Mouse (Mus musculus) neural tube, embryonic 14.5 days (tissue): Measurements from ENCODE around the gene Lexm. TPM values are rescaled to one million over a fixed set of nuclear protein-coding genes. Genes with fewer than 3 reads are reported as not detected.

Experiments used
- ATAC-seq: fragments of 200-750 bp; cut with Nextera tagmentation; 2 replicates; pipeline ENCODE4 v1.8.0; 2017; ENCODE audit warnings: low read depth, mild to moderate bottlenecking, moderate TSS enrichment, moderate library complexity
- H3K27ac ChIP-seq: fragments of 300-500 bp; sonication (generic); 2 replicates; pipeline ENCODE4 v1.5.1; 2014; ENCODE audit warnings: low read depth, mild to moderate bottlenecking, control low read depth, low read length, moderate library complexity, mixed read lengths
- H3K27me3 ChIP-seq: fragments of 300-500 bp; sonication (generic); 2 replicates; pipeline ENCODE4 v1.6.1; 2014; ENCODE audit warnings: low read length; ENCODE audit not compliant: control insufficient read depth, insufficient read depth
- H3K36me3 ChIP-seq: fragments of 300-500 bp; sonication (generic); 2 replicates; pipeline ENCODE4 v1.6.1; 2014; ENCODE audit warnings: low read length, mixed read lengths; ENCODE audit not compliant: control insufficient read depth, insufficient read depth
- H3K4me1 ChIP-seq: fragments of 300-500 bp; sonication (generic); 2 replicates; pipeline ENCODE4 v1.6.1; 2014; ENCODE audit warnings: low read length; ENCODE audit not compliant: control insufficient read depth, insufficient read depth
- H3K4me2 ChIP-seq: fragments of 300-500 bp; sonication (generic); 2 replicates; pipeline ENCODE4 v1.6.1; 2014; ENCODE audit warnings: mild to moderate bottlenecking, low read depth, low read length, control low read depth
- H3K4me3 ChIP-seq: fragments of 300-500 bp; sonication (generic); 2 replicates; pipeline ENCODE4 v1.5.1; 2014; ENCODE audit warnings: low read depth, low read length, control low read depth, mixed read lengths
- H3K9ac ChIP-seq: fragments of 300-500 bp; sonication (generic); replicated peaks from 2 replicates; pipeline ENCODE4 v1.6.1; 2014; ENCODE audit warnings: low read depth, mild to moderate bottlenecking, control low read depth, low read length, mixed read lengths
- H3K9me3 ChIP-seq: fragments of 300-500 bp; sonication (generic); 2 replicates; pipeline ENCODE4 v1.6.1; 2016; ENCODE audit warnings: low read length; ENCODE audit not compliant: control insufficient read depth
- WGBS: fragments of 180-500 bp; shearing (Covaris S2); extraction: QIAGEN DNeasy Blood & Tissue Kit; methylation state at CpG from one replicate; pipeline ENCODE4 v1.1.7; 2014; 5-methylcytosine and 5-hydroxymethylcytosine counted together
- polyA plus RNA-seq: library from polyadenylated mRNA; unstranded; fragments of >200 nt; fragmentation: Nextera tagmentation; extraction: Ambion mirVana; gene quantifications from 2 replicates; pipeline ENCODE4 v1.2.1, GENCODE M21; 2014

The Lexm gene
- polyA plus RNA-seq, 1 experiment from 2014 or later = not detected

GRCm38 (mm10) chr4:106597741-106598140 is 19.3 kb downstream of the Lexm start:
- H3K4me3 ChIP-seq = no peak overlapping the region
- H3K4me1 ChIP-seq = no peaks in the 10 kb centered on the region
- H3K4me2 ChIP-seq = no peak overlapping the region
- 91% methylated on average over 4 of the region's 4 CpGs for WGBS
- H3K36me3 ChIP-seq = no peaks in the 10 kb centered on the region
- no peaks in the 10 kb centered on the region for H3K27me3 ChIP-seq
- no peaks in the 10 kb centered on the region for H3K9me3 ChIP-seq
- ATAC-seq = no peak
- no peak overlapping the region for H3K9ac ChIP-seq
- no peak overlapping the region for H3K27ac ChIP-seq

- Histone ChIP-seq H3K4me1 (no peaks in the 10 kb centered on the region), H3K27ac (no peak overlapping the region), H3K9ac (no peak overlapping the region), H3K36me3 (no peaks in the 10 kb centered on the region), H3K9me3 (no peaks in the 10 kb centered on the region), H3K4me2 (no peak overlapping the region), H3K4me3 (no peak overlapping the region), H3K27me3 (no peaks in the 10 kb centered on the region)
- 79% methylated on average over 9 of the region's 9 CpGs for WGBS
- no peak for ATAC-seq
These were observed 20.0 kb downstream of the Lexm start for GRCm38 (mm10) chr4:106597055-106597454.

- Histone ChIP-seq H3K4me1 (no peaks in the 10 kb centered on the region), H3K9ac (no peak overlapping the region), H3K9me3 (no peaks in the 10 kb centered on the region), H3K36me3 (no peaks in the 10 kb centered on the region), H3K4me2 (no peak overlapping the region), H3K27ac (no peak overlapping the region), H3K4me3 (no peak overlapping the region), H3K27me3 (no peaks in the 10 kb centered on the region)
- ATAC-seq = no peak
- 68% methylated on average over 3 of the region's 3 CpGs for WGBS
These were observed 20.8 kb downstream of the Lexm start for GRCm38 (mm10) chr4:106596200-106596599.

- Histone ChIP-seq H3K4me1 (no peaks in the 10 kb centered on the region), H3K9me3 (no peaks in the 10 kb centered on the region), H3K4me3 (no peak overlapping the region), H3K9ac (no peak overlapping the region), H3K4me2 (no peak overlapping the region), H3K27me3 (no peaks in the 10 kb centered on the region), H3K27ac (no peak overlapping the region), H3K36me3 (no peaks in the 10 kb centered on the region; the same call in 1 of the 2 replicates)
- ATAC-seq = no peak
- 65% methylated on average over 7 of the region's 7 CpGs for WGBS
These were observed 23.4 kb downstream of the Lexm start for GRCm38 (mm10) chr4:106593636-106594035.

GRCm38 (mm10) chr4:106590871-106591270 is 26.2 kb downstream of the Lexm start:
- Histone ChIP-seq H3K9ac (no peak overlapping the region), H3K4me1 (no peaks in the 10 kb centered on the region), H3K27ac (no peak overlapping the region), H3K4me2 (no peak overlapping the region), H3K9me3 (no peaks in the 10 kb centered on the region), H3K27me3 (no peaks in the 10 kb centered on the region), H3K4me3 (no peak overlapping the region), H3K36me3 (peaks cover 20% of the 10 kb centered on the region)
- 88% methylated on average over 9 of the region's 9 CpGs for WGBS
- ATAC-seq = no peak

- Histone ChIP-seq H3K27ac (no peak overlapping the region), H3K9ac (no peak overlapping the region), H3K4me2 (no peak overlapping the region), H3K4me1 (no peaks in the 10 kb centered on the region), H3K36me3 (peaks cover 27% of the 10 kb centered on the region), H3K27me3 (no peaks in the 10 kb centered on the region), H3K9me3 (no peaks in the 10 kb centered on the region), H3K4me3 (no peak overlapping the region)
- 76% methylated on average over 9 of the region's 9 CpGs for WGBS
- ATAC-seq = no peak
These were observed 26.9 kb downstream of the Lexm start for GRCm38 (mm10) chr4:106590142-106590541.

- WGBS = 95% methylated on average over 6 of the region's 6 CpGs
- ATAC-seq = no peak; the same call in 1 of the 2 replicates
- H3K36me3 ChIP-seq = peaks cover 41% of the 10 kb centered on the region
These were observed 30.0 kb downstream of the Lexm start for GRCm38 (mm10) chr4:106587075-106587474.

GRCm38 (mm10) chr4:106584665-106585064 is 32.4 kb downstream of the Lexm start:
- Histone ChIP-seq H3K27ac (no peak overlapping the region), H3K9ac (no peak overlapping the region), H3K4me3 (no peak overlapping the region), H3K27me3 (no peaks in the 10 kb centered on the region), H3K9me3 (no peaks in the 10 kb centered on the region), H3K4me1 (no peaks in the 10 kb centered on the region), H3K4me2 (no peak overlapping the region), H3K36me3 (peaks cover 53% of the 10 kb centered on the region)
- WGBS = 84% methylated on average over 4 of the region's 4 CpGs
- no peak for ATAC-seq

More at GRCm38 (mm10) chr4:106587075-106587474, 30.0 kb downstream of the Lexm start:
- Histone ChIP-seq H3K27me3 (no peaks in the 10 kb centered on the region), H3K9me3 (no peaks in the 10 kb centered on the region), H3K4me2 (no peak overlapping the region), H3K4me3 (no peak overlapping the region), H3K9ac (no peak overlapping the region), H3K27ac (no peak overlapping the region), H3K4me1 (no peaks in the 10 kb centered on the region)

GRCm38 (mm10) chr4:106582428-106583153 is 34.5 kb downstream of the Lexm start:
- ATAC-seq = no peak

More at GRCm38 (mm10) chr4:106582428-106583153, 34.5 kb downstream of the Lexm start:
- Histone ChIP-seq H3K27ac (no peak overlapping the region), H3K4me1 (no peaks in the 10 kb centered on the region), H3K4me3 (no peak overlapping the region), H3K27me3 (no peaks in the 10 kb centered on the region), H3K36me3 (peaks cover 66% of the 10 kb centered on the region), H3K4me2 (no peak overlapping the region), H3K9me3 (no peaks in the 10 kb centered on the region), H3K9ac (no peak overlapping the region)
- WGBS = 91% methylated on average over 12 of the region's 12 CpGs
